Mouse (Mus musculus): ENCODE data around the gene Phf8.
"Not testable (repeated sequence)": the region's sequence is repeated elsewhere in the genome, so short reads cannot be mapped to it uniquely, and the experiment has no call there.

The Phf8 gene

DNA sequence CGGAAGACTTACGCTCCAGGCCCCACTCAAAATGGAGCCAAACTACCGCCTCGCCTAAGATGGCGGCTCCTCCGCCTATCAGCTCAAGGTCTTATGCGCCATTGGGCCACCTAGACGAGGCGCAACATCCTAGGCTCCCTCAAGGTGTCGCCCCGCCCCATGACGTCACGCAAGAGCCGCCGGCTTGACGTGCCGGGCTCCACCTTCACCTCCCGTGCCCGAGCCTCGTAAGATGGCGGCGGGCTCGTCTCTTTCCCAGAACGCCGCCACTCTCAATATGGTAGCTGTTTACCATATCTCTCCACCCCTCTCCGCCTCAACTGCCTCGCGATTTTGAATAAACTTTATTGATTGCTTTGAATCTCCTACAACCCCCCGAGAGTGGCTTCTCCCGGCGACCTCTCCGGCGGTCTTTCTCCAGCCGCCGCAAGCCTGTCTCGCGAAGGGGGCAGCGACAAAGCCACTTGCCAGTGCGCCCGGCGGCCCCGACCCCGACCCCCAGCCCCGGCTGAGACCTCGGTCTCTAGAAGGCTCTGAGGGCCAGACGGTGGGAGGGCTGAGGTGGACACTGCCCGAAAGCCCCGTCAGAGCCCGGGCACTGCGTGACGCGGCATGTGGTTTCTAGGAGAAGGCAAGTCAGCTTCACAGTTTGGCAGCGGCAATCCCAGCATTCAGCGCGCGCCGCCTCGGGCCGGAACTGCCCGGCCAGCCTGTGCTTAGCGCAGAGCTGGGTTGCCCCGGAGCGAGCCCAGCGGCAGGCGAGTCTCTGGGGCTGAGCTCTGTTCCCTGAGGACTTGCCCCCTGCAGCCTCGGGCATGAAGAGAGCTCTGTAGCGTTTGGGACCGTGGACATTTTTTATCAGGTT, at the start of gene Phf8:
TSS of gene Phf8 (plus strand) at position 215 of the 865 bp plus-strand sequence.
- DNase-seq (ENCODE audit: low read depth, low spot score): peak; percentile 98

- peak; percentile 5 for DNase-seq (ENCODE audit: low read depth, low spot score)
These were observed 32.3 kb upstream of the Phf8 start for GRCm38 (mm10) chrX:151488128-151488527.

- not testable (repeated sequence) for DNase-seq (ENCODE audit: low read depth, low spot score)
These were observed 27.2 kb upstream of the Phf8 start for GRCm38 (mm10) chrX:151493269-151493668.

- DNase-seq (ENCODE audit: low read depth, low spot score): no peak
These were observed 23.9 kb upstream of the Phf8 start for GRCm38 (mm10) chrX:151496596-151496995.

- DNase-seq (ENCODE audit: low read depth, low spot score): no peak
These were observed 11.9 kb upstream of the Phf8 start for GRCm38 (mm10) chrX:151508536-151508935.

DNA sequence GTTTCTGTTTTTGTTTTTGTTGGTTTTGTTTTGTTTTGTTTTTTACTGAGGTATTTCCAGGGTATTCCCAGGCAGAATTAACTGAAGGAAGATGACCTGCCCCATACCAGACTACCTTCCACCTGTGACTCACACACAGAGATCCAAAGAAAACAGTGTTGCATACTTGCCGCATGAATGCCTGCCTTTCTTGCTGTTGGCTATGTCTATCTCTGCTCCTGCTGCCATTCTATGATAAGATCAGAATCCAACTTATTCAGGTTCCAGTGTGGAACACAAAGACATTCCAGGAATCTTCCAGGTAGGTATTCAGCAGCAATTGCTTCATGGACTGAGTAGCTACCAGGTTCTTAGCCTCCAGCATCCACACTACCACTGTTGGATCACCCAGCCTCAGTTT, 10.6 kb upstream of the Phf8 start:
- no peak for DNase-seq (ENCODE audit: low read depth, low spot score)

DNA sequence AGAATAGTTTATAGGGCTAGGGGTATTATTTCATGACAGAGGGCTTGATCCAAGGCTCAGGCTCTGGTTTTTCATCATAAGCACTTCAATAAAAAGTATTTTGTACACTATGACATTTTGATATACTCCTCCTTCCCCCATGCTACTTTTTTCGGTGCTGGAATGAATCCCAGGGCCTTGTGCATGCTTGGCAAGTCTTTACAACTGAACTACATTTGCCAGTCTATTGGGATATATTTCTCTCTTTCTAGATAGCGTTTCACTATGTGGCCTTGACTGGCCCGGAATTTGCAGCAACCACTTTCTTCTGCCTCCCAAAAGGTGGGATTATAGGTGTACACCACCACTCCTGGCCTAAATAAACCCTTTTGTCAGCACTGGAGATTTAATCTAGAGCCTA, 7.4 kb upstream of the Phf8 start:
- DNase-seq (ENCODE audit: low read depth, low spot score): no peak

GRCm38 (mm10) chrX:151513694-151514093, 6.8 kb upstream of the Phf8 start:
- no peak for DNase-seq (ENCODE audit: low read depth, low spot score)

GRCm38 (mm10) chrX:151518181-151518580, 2.3 kb upstream of the Phf8 start:
- DNase-seq (ENCODE audit: low read depth, low spot score): peak; percentile 2

DNA sequence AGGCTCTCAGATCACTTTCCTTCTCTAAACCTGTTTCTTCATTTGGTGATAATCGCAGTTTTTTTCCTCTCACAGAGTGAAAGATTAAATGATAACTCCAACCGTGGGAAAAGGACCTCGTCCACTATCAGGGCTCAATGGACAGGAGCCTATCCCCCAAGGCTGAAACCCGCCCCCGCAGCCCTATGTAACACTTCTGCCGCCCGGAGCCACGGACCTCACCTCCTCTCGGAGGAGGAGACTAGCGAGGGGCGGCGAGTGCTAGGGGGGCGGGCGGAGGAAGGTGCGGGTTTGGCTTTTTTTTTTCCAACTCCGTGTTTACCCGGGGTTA, 380 bp upstream of the Phf8 start:
- no peak for DNase-seq (ENCODE audit: low read depth, low spot score)

DNA sequence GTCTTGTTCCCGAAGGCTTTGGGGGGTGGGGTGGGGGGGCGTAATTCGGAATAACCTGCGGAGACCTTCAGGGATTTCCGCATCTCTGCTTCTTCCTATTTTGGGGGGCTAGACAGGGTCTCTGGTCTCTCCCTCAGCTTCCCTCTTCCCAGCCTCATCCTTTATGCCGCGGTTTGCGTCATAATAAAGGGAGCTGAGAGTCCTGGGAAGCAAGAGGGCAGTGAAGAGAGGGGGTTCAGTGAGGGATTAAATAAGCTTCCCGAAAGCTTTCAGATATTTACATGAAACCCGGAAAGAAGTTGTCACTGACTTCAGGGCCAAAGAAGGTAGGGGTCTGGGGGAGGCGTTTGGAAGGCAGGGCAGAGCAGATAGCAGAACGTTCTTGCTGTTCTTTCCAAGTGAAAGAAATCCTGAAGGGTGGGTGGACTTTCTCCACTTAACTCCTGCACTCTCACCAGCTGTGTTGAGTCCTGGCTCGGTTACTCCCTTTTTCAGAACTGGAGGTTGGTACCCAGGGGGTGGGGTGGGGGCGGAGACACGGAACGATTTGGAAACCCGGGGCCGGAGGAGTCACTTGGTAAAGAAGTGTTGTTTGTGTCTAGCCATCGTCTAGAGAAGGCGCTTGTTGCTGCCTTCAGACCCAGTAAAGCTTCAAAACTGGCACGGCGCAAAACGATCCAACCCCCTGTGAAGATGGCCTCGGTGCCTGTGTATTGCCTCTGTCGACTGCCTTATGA, 1.5 kb downstream of the Phf8 start:
- peak; percentile 32 for DNase-seq (ENCODE audit: low read depth, low spot score)

DNA sequence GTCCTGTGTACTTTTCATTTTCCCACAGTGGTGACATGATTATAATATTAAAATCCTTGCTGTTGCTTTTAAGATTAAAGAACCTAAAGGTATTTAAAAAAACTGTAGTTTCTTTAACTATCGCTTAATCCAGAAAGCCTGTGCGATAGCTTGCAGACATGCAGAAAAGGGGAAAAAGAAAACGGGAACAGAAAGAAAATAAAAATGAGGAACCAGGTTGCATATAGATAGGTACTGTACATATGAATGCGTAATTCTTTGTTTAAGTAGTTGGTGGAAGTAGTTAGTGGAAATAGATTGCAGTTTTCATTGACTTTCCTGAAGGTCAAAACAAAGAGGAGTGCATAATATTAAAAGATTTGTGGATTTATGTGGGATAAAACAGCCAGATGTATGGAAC, 32.9 kb downstream of the Phf8 start:
- DNase-seq (ENCODE audit: low read depth, low spot score): no peak

DNA sequence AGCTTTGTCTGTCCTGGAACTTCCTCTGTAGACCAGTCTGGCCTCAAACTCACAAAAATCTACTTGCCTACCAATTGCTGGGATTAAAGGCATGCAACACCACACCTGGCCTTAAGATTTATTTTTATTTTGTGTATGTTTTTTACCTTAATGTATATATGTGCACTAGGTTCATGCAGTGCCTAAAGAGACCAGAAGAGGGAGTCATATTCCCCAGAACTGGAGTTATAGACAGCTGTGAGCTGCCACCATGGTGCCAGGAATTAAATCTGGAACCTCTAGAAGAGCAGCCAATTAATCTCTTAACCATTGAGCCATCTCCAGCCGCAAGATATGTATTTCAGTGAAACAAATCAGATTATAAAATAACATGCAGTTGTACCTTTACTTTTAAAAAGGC, 54.7 kb downstream of the Phf8 start:
- peak; percentile 16 for DNase-seq (ENCODE audit: low read depth, low spot score)

DNA sequence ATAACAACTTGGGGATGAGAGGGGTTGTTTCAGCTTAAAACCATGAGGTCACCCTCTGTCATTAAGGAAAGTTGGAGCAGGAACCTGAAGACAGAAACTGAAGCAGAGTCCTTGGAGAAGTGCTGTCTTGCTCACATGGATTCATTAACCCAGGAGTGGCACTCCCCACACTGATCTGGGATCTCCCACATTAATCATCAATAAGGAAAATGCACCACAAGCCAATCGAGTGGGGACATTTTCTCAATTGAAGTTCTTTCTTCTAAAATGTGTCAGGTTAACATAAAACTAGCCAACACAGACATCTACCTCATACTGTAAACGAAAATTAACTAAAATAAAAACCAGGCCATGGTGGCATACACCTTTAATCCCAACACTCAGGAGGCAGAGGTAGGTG, 122.9 kb downstream of the Phf8 start:
- DNase-seq (ENCODE audit: low read depth, low spot score): no peak

DNA sequence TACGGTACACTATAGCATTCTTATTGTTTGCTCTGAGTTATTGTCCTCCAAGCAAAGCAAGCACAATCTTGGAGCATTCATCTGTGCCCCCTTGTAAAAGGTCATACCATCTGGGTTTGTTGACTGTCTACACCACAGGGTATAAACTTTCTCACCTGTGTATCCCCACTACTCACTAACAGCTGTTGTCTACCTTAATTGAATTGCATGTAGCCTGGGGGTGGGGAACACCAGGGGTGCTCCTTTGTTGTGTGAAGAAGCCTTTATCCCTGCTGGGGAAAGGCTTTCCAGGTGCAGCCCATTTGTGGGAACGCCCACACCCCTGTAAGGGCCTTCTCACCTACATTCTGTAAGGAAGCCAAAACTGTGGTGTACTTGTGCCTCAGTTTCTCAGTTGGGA, 133.3 kb downstream of the Phf8 start:
- DNase-seq (ENCODE audit: low read depth, low spot score): no peak

DNA sequence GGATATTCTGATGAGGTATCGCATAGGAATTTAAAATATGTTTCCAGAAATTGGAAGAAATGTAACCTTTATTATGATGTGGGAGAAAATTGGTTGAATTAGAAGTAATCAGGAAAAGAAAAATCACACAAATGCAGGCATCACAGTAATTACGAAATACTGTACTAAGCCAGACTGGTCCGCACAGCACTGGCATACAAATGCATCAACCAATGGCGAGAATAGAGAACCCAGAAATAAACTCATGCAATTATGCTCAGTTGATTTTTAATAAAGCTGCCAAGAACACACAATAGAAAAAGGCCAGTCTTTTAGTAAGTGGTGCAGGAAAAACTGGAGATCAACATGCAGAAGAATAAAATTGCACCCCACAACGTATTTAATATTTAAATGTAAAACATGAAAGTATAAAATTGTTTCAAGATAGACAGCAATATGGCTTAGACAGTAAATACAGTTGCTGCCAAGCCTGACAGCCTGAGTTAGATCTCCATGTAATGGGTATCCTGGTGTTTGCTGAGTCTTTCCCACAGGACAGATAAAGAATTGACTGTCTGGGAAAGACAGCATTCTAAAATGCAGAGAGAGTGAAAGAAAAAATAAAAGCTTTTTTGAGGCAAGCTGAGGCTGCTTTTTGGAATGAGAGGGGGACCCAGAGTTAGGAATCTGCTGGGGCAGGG, 154.2 kb downstream of the Phf8 start:
- DNase-seq (ENCODE audit: low read depth, low spot score): no peak

All from CD4-positive, CD25-positive, alpha-beta regulatory T cell, adult 2 months (primary cell).